Mouse (Mus musculus) forebrain, embryonic 16.5 days (tissue): ENCODE results near the gene Kif13a. TPM values are rescaled to one million over a fixed set of nuclear protein-coding genes. Genes with fewer than 3 reads are reported as not detected.
A peak's percentile ranks its signal among the peaks of the same experiment; 100 is the strongest.

Experiments
- ATAC-seq: fragments of 200-750 bp; cut with Nextera tagmentation; 2 replicates; pipeline ENCODE4 v1.8.0; 2017; ENCODE audit warnings: mild to moderate bottlenecking, moderate library complexity
- H3K27ac ChIP-seq: fragments of 300-500 bp; sonication (generic); 2 replicates; pipeline ENCODE4 v1.5.1; 2014; ENCODE audit warnings: low read length, control low read depth
- H3K27me3 ChIP-seq: fragments of 300-500 bp; sonication (generic); replicated peaks from 2 replicates; pipeline ENCODE4 v1.6.1; 2014; ENCODE audit warnings: low read length; ENCODE audit not compliant: control insufficient read depth, insufficient read depth
- H3K36me3 ChIP-seq: fragments of 300-500 bp; sonication (generic); 2 replicates; pipeline ENCODE4 v1.6.1; 2014; ENCODE audit not compliant: control insufficient read depth, insufficient read depth
- H3K4me1 ChIP-seq: fragments of 300-500 bp; sonication (generic); replicated peaks from 2 replicates; pipeline ENCODE4 v1.6.1; 2014; ENCODE audit warnings: low read length; ENCODE audit not compliant: control insufficient read depth, insufficient read depth
- H3K4me2 ChIP-seq: fragments of 300-500 bp; sonication (generic); 2 replicates; pipeline ENCODE4 v1.6.1; 2014; ENCODE audit warnings: mild to moderate bottlenecking, low read length, control low read depth
- H3K4me3 ChIP-seq: fragments of 300-500 bp; sonication (generic); replicated peaks from 2 replicates; pipeline ENCODE4 v1.5.1; 2014; ENCODE audit warnings: mild to moderate bottlenecking, low read length, control low read depth
- H3K9ac ChIP-seq: fragments of 300-500 bp; sonication (generic); replicated peaks from 2 replicates; pipeline ENCODE4 v1.6.1; 2014; ENCODE audit warnings: low read depth, low read length, control low read depth
- H3K9me3 ChIP-seq: fragments of 300-500 bp; sonication (generic); 2 replicates; pipeline ENCODE4 v1.6.1; 2016; ENCODE audit warnings: low read length; ENCODE audit not compliant: control insufficient read depth
- WGBS: fragments of 180-500 bp; shearing (Covaris S2); extraction: QIAGEN DNeasy Blood & Tissue Kit; methylation state at CpG from one replicate; pipeline ENCODE4 v1.1.7; 2014; 5-methylcytosine and 5-hydroxymethylcytosine counted together
- polyA plus RNA-seq: library from polyadenylated mRNA; unstranded; fragments of >200 nt; fragmentation: Nextera tagmentation; extraction: Ambion mirVana; gene quantifications from 2 replicates; pipeline ENCODE4 v1.2.1, GENCODE M21; 2015

Gene Kif13a
- polyA plus RNA-seq: 5.3 and 7.0 TPM in 2 replicates

GRCm38 (mm10) chr13:46929719-46930658 is at the start of gene Kif13a:
TSS of gene Kif13a (minus strand) at chr13:46929867.
- Histone ChIP-seq H3K4me3 (peak within 1 kb of the TSS; percentile 77), H3K9me3 (no peaks in the 10 kb centered on the region), H3K27ac (peak within 1 kb of the TSS; percentile 94), H3K36me3 (no peaks in the 10 kb centered on the region), H3K4me1 (peaks cover 15% of the 10 kb centered on the region; the same call in 1 of the 2 replicates), H3K27me3 (no peaks in the 10 kb centered on the region), H3K4me2 (peak within 1 kb of the TSS; percentile 92), H3K9ac (peak within 1 kb of the TSS; percentile 93)
- ATAC-seq: peak; percentile 82
- WGBS: under 1% methylated on average over 81 of the region's 96 CpGs

GRCm38 (mm10) chr13:46976532-46976931 is 46.9 kb upstream of the Kif13a start:
- H3K4me2 ChIP-seq: no peak overlapping the region
- H3K9me3 ChIP-seq: no peaks in the 10 kb centered on the region
- peaks cover 8% of the 10 kb centered on the region; the same call in 1 of the 2 replicates for H3K4me1 ChIP-seq
- H3K4me3 ChIP-seq: no peak overlapping the region
- H3K36me3 ChIP-seq: no peaks in the 10 kb centered on the region
- no peak overlapping the region for H3K27ac ChIP-seq
- H3K9ac ChIP-seq: no peak overlapping the region
- no peak for ATAC-seq
- WGBS: 91% methylated on average over 7 of the region's 7 CpGs
- no peaks in the 10 kb centered on the region for H3K27me3 ChIP-seq

GRCm38 (mm10) chr13:46975930-46976329 is 46.3 kb upstream of the Kif13a start:
- no peak overlapping the region for H3K27ac ChIP-seq
- no peak overlapping the region for H3K9ac ChIP-seq
- no peaks in the 10 kb centered on the region for H3K36me3 ChIP-seq
- 32% methylated on average over 4 of the region's 4 CpGs for WGBS
- H3K4me1 ChIP-seq: peaks cover 8% of the 10 kb centered on the region; the same call in 1 of the 2 replicates
- H3K4me3 ChIP-seq: no peak overlapping the region
- H3K27me3 ChIP-seq: no peaks in the 10 kb centered on the region
- H3K4me2 ChIP-seq: no peak overlapping the region
- no peak for ATAC-seq
- no peaks in the 10 kb centered on the region for H3K9me3 ChIP-seq

GRCm38 (mm10) chr13:46975031-46975551 is 45.4 kb upstream of the Kif13a start:
- Histone ChIP-seq H3K4me3 (peak overlapping the region; percentile 40), H3K9me3 (no peaks in the 10 kb centered on the region), H3K4me1 (peaks cover 8% of the 10 kb centered on the region; the same call in 1 of the 2 replicates), H3K27ac (no peak overlapping the region), H3K36me3 (no peaks in the 10 kb centered on the region), H3K27me3 (no peaks in the 10 kb centered on the region), H3K9ac (peak overlapping the region; percentile 41; the same call in 1 of the 2 replicates), H3K4me2 (peak overlapping the region; percentile 67)
- 4% methylated on average over 14 of the region's 14 CpGs for WGBS
- ATAC-seq: peak; percentile 93

- Histone ChIP-seq H3K27ac (no peak overlapping the region), H3K4me1 (peaks cover 6% of the 10 kb centered on the region; the same call in 1 of the 2 replicates), H3K9me3 (no peaks in the 10 kb centered on the region), H3K27me3 (no peaks in the 10 kb centered on the region), H3K36me3 (no peaks in the 10 kb centered on the region), H3K4me2 (no peak overlapping the region), H3K4me3 (no peak overlapping the region), H3K9ac (no peak overlapping the region)
- no peak for ATAC-seq
- 83% methylated on average over 10 of the region's 10 CpGs for WGBS
These were observed 40.7 kb upstream of the Kif13a start for GRCm38 (mm10) chr13:46970286-46970945.

- Histone ChIP-seq H3K4me2 (no peak overlapping the region), H3K27me3 (no peaks in the 10 kb centered on the region), H3K4me1 (no peaks in the 10 kb centered on the region), H3K9me3 (no peaks in the 10 kb centered on the region), H3K4me3 (no peak overlapping the region), H3K27ac (no peak overlapping the region), H3K9ac (no peak overlapping the region), H3K36me3 (no peaks in the 10 kb centered on the region)
- no peak for ATAC-seq
- WGBS: 85% methylated on average over 2 of the region's 2 CpGs
These were observed 39.0 kb upstream of the Kif13a start for GRCm38 (mm10) chr13:46968626-46969025.

GRCm38 (mm10) chr13:46967308-46967707 is 37.6 kb upstream of the Kif13a start:
- H3K36me3 ChIP-seq: no peaks in the 10 kb centered on the region
- H3K4me3 ChIP-seq: no peak overlapping the region
- no peaks in the 10 kb centered on the region for H3K27me3 ChIP-seq
- WGBS: 70% methylated on average over 4 of the region's 4 CpGs
- no peak for ATAC-seq
- no peak overlapping the region for H3K9ac ChIP-seq
- no peak overlapping the region for H3K27ac ChIP-seq
- no peaks in the 10 kb centered on the region for H3K4me1 ChIP-seq
- no peak overlapping the region for H3K4me2 ChIP-seq
- no peaks in the 10 kb centered on the region for H3K9me3 ChIP-seq

- WGBS: 65% methylated on average over 7 of the region's 7 CpGs
- no peak for ATAC-seq
- no peaks in the 10 kb centered on the region for H3K36me3 ChIP-seq
- no peak overlapping the region for H3K4me3 ChIP-seq
- no peaks in the 10 kb centered on the region for H3K27me3 ChIP-seq
- H3K27ac ChIP-seq: no peak overlapping the region
- no peak overlapping the region for H3K9ac ChIP-seq
- no peaks in the 10 kb centered on the region for H3K4me1 ChIP-seq
- no peak overlapping the region for H3K4me2 ChIP-seq
- H3K9me3 ChIP-seq: no peaks in the 10 kb centered on the region
These were observed 31.3 kb upstream of the Kif13a start for GRCm38 (mm10) chr13:46960878-46961474.

GRCm38 (mm10) chr13:46959139-46959538 is 29.5 kb upstream of the Kif13a start:
- WGBS: 90% methylated on average over 5 of the region's 5 CpGs
- Histone ChIP-seq H3K9ac (no peak overlapping the region), H3K4me2 (no peak overlapping the region), H3K27me3 (no peaks in the 10 kb centered on the region), H3K9me3 (no peaks in the 10 kb centered on the region), H3K27ac (no peak overlapping the region), H3K36me3 (no peaks in the 10 kb centered on the region), H3K4me1 (no peaks in the 10 kb centered on the region), H3K4me3 (no peak overlapping the region)
- ATAC-seq: no peak
